Mouse (Mus musculus): ENCODE results near the gene Il10rb.
"Not testable (repeated sequence)": the region's sequence is repeated elsewhere in the genome, so short reads cannot be mapped to it uniquely, and the experiment has no call there.

Gene Il10rb

DNA sequence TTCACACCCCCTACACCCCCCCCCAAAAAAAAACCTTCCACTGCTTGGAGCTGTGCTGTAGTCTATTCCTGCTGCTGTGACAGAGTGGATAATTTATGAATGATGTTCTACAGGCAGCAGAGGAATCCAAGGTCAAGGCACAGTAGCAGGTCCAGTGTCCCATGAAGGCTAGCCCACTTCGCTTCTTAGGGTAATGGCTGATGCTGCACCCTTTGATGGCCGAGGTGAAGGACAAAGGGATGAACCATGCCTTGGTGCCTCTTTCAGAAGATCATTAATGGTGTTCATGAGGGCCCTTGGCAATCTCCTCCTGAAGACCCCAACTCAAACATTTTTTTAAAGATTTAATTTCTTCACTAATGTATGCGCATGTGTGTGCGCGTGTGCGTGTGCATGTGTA, 10.4 kb downstream of the Il10rb start:
- no peak for DNase-seq (ENCODE audit: low read depth, low spot score)

- DNase-seq (ENCODE audit: low read depth, low spot score): no peak
These were observed 11.0 kb downstream of the Il10rb start for GRCm38 (mm10) chr16:91416938-91417337.

- no peak for DNase-seq (ENCODE audit: low read depth, low spot score)
These were observed 12.6 kb downstream of the Il10rb start for GRCm38 (mm10) chr16:91418531-91418930.

GRCm38 (mm10) chr16:91425816-91426215, 19.9 kb downstream of the Il10rb start:
- DNase-seq (ENCODE audit: low read depth, low spot score): no peak

GRCm38 (mm10) chr16:91426586-91426985, 20.6 kb downstream of the Il10rb start:
- DNase-seq (ENCODE audit: low read depth, low spot score): no peak

DNA sequence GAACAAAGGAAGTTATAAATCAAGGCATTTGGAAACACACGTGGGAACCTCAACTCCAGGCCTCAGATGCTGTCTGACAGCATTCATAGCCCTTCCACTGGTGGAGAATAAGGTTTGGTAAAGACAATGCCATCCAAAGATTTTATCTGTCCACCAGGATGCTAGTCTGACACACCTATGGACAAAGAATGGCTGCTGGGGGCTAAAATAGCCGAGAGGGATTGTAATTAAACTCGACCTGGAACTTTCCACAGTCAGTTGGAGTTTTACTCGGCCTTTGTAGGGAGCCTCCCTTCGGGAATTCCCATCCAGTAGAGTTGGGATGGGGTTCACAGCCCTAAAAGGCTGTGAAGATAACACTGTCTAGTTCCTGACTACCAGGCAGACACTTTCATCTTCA, 21.5 kb downstream of the Il10rb start:
- no peak for DNase-seq (ENCODE audit: low read depth, low spot score)

GRCm38 (mm10) chr16:91428259-91428865, 22.4 kb downstream of the Il10rb start:
- DNase-seq (ENCODE audit: low read depth, low spot score): no peak

DNA sequence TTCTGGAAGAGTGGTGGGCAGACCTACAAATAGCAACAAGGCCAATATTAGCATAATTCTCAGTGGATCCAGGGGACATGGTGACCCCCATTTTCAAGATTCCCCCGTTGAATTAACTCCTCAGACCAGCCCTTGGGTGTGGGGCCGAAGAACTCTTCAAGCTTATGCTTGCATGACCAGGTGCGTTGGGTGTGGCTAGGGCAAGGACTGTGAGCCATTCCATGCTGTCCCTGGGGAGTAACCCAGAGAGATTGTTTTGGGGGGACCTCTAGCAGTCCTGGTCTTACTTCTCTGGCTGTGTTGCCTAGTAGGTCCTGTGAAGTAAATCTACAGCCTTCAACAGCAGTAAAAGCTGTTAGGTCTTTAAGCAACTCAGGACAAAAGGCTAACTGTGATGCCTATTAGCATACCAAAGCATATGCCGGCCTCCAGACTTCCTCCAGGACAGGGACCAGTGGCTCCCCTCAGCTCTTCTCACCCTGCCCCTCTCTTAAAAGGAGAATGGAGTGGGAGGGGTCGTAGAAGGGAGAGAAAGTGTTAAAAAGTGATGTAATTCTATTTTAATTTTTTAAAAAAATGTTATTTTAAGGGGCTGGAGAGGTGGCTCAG, 26.9 kb downstream of the Il10rb start:
- no peak for DNase-seq (ENCODE audit: low read depth, low spot score)

GRCm38 (mm10) chr16:91433329-91433933, 27.5 kb downstream of the Il10rb start:
- no peak for DNase-seq (ENCODE audit: low read depth, low spot score)

DNA sequence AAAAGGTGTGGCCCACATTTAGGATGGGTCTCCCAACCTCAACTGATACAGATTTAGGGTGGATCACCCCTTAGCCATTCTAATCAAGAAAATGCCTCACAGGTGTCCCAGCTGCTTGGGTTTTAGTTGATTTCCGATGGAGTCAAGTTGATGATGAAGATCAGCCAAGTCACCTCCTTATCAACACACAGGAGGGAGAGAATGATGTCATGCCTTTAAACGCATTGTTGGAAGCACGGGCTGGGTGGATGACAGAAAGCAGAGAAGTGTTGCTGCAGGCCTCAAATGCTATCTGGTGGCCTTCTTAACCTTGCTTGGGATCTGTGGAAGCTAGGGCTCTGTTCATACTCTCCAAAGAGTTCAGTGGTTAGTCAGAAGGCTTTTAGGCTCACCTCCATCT, 28.2 kb downstream of the Il10rb start:
- DNase-seq (ENCODE audit: low read depth, low spot score): no peak

- DNase-seq (ENCODE audit: low read depth, low spot score): no peak
These were observed 32.1 kb downstream of the Il10rb start for GRCm38 (mm10) chr16:91438081-91438480.

- not testable (repeated sequence) for DNase-seq (ENCODE audit: low read depth, low spot score)
These were observed 32.6 kb downstream of the Il10rb start for GRCm38 (mm10) chr16:91438599-91438998.

DNA sequence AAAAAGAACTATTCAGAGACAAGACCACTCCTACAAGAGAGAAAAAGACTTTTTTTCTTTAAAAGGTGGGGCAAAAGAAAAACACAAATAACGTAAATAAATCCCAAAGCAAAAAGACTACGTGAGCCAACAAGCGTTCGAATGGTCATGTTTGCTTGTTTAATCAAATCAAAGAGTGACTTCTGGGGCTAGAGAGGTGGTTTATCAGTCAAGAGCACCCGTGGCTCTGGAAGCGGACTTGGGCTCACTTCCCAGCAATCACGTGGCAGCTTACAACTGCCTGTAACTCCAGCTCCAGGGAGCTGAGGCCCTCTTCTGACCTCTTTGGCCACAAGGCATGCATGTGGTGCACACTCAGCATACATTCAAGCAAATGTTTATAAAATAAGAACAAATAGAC, 35.4 kb downstream of the Il10rb start:
- DNase-seq (ENCODE audit: low read depth, low spot score): no peak

DNA sequence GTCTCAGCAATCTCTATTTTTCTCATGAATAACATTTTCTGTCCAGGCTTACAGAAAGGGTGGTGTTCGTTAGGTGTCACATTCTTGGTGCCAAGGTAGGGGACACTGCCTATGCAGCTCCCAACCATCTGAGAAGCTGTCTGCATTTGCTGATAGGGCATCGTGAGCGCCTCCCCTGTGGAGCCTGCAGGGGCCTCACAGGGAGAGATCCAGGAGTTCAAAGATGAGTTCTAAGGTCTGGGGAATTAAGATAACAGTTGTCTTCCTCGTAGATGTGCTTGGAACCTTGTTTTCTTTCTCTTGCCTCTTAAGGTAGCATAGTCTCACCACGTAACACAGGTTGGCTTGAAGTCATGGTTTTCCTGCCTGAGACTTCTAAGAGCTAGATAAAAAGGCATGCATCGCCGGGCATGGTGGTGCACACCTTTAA, 35.9 kb downstream of the Il10rb start:
- DNase-seq (ENCODE audit: low read depth, low spot score): no peak

- DNase-seq (ENCODE audit: low read depth, low spot score): no peak
These were observed 36.5 kb downstream of the Il10rb start for GRCm38 (mm10) chr16:91442446-91442845.

DNA sequence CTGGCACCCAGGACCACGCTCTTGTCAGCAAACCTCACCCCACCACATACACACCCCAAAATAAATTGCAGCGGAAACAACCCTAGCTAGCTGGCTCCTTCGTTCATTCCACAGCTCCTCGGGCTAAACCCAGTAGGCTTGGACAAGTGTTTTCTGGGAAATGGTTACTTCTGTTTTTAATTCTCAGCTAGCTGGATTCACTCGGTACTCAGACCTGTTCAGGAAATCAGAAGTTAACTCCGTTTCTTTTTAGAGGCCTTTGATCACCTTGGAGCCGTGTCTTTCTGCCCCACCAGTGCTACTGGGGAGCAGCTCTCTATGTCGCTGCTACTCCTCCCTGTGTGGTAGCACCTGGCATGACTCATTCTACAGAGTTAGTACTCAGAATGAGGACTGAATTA, 37.2 kb downstream of the Il10rb start:
- DNase-seq (ENCODE audit: low read depth, low spot score): no peak

DNA sequence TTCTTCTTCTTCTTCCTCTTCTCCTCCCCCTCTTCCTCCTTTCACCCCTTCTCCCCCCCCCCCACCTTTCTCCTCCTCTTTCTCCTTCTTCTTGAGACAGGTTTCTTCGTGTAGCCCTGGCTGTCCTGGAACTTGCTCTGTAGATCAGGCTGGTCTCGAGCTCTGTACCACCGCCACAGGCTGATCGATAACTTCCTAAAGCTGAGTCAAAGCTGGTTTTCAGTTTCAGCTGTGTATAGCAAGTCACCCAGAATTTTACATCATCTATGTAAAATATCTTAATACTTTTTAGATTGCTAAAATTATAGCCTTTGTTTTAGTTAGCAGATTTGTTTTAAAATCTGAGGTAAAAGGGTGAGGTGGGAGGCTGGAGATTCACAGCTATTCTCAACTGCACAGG, 38.9 kb downstream of the Il10rb start:
- DNase-seq (ENCODE audit: low read depth, low spot score): no peak

DNA sequence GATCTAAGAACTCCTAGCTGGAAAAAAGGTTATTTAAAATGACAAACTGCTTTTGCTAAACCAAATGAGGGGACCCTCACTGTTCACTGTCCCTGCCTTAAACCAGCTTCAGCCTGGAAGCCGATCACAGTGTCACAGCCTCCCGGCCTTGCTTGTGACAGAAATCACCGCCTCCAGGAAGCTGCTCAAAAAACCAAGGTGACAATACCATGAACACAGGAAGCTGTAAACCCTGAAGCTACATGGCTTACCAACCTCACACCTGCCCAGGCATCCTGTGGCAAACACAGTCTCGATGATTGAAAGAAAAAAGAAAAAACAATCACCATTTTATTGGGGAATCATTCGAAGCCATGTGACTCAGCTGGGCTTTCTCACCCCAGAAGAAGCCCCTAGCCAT, 39.6 kb downstream of the Il10rb start:
- DNase-seq (ENCODE audit: low read depth, low spot score): no peak

DNA sequence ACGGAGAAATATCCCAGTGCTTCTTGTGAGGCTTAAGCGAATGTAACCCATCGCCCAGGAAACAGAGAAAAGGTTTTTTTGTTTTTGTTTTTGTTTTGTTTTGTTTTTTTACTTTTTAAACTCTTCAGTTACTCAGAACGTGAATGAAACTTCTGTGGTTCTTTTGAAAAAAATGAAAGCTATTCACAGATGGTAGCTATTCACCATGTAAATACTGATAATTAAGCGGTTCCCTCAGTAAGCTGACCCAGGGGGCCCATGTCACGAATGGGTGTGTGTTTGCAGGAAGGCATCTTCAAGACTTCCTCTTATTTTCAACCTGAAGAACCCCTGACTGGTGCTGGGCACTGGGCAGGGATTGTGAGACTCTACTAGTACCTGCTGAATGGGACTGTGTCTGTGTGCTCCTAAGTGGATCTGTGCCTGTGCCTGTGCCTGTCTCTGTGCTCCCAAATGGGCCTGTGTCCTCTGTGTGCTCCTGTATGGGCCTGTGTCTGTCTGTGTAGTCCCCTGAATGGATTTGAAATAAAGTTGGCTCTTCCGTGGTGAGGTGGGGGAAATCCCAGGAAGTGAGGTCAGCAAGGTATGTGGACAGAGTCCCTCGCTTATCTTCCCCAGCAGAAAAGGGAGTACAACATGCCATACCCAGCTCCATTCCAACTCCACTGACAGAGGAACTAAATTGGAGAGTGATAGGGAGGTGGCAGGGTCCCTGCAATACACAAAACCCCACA, 41.0 kb downstream of the Il10rb start:
- DNase-seq (ENCODE audit: low read depth, low spot score): no peak

DNA sequence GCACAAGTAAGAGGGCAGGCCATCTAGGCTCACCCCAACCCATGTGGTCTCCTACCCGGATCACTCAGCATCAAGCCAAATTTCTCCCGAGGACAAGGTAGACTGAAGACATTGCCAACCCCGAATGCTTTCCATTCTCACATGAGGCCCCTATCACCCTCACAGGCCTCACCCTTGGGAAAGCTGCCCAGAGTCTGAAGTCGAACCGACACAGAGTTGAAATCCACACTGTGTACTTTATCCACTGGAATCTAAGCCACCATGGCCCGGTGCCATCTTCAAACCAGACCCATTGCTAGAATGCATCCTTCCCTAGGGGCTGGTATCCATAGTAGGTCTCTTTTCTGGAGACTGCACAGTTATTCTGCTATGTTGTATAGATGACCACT, 41.5 kb downstream of the Il10rb start:
- DNase-seq (ENCODE audit: low read depth, low spot score): no peak

DNA sequence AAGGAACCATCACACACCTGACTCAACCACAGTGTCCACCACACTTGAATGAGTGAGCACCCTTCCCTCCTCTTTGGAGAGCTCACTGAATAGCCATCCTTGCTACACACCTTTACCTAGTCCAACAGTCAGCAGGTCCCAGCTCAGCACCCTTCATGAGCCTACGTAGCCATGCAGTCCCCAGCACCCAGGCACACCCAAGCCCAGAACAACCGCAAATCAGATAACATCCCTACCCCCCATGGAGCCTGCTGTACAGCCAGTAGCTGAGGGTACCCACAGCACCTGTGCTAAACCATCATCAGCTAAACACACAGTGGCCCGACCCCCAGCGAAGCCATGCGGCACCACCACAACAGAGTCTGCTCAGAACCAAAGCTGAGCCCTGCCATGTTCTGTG, 42.1 kb downstream of the Il10rb start:
- DNase-seq (ENCODE audit: low read depth, low spot score): no peak

- no peak for DNase-seq (ENCODE audit: low read depth, low spot score)
These were observed 42.9 kb downstream of the Il10rb start for GRCm38 (mm10) chr16:91448895-91449294.
